Mouse (Mus musculus): ENCODE measurements around the gene Sptssb.
A peak's percentile ranks its signal among the peaks of the same experiment; 100 is the strongest.

The Sptssb gene

DNA sequence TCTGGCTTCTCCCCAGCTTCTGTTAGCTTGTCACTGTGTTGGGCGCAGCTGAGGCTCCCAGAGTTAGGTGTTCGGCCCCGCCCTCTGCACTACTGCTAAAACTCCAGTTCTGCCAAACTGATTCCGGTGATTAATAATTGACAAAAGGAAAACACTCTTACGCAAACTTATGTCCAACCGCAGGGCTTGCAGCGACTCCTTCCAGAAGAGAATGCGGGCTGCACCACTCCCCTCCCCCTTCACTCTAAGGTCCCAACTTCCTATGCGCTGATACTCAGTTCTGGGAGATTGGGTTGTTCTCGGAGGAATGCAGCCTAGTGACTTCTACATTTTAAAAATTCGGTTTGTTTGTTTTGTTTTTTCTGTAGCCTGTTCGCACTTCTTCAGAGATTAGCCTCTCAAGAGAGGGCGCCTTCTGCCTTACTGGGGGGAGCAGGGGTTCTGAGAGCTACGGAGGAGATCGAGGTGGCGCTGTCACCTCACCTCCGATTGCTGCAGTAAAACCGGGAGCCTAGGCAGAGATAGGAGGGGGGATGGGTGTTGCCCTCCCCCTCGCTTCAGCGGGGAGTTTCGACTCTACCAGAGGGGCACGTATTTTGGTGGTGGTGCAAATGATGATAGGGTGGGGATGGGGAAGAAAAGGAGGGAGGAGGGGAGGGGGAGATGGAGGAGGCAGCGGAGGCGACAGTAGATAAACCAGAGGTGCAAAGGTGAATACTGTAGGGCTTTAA is at the start of gene Sptssb:
Gene Sptssb, minus strand, starts transcription at position 83 of the 731 bp plus-strand sequence.
- peak; percentile 40 for DNase-seq

DNA sequence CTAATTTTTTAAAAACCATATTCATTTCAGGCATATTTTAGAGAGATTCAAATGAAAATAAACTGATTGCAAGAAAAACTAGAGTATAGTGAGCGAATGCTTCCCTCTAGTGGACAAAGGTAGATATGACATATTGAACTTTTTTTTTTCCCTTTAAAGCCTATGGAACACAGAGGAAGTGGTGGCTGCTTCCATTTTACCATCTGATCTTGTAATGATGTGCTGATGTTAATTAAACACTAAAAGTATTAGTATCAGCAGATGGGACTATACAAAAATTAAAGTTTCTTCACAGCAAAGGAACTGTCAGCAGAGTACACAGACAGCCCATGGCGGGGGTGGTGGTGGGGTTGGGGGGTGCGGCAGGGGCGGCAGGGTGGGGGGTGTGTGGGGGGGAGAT is 48.3 kb upstream of the Sptssb start:
- no peak for DNase-seq

DNA sequence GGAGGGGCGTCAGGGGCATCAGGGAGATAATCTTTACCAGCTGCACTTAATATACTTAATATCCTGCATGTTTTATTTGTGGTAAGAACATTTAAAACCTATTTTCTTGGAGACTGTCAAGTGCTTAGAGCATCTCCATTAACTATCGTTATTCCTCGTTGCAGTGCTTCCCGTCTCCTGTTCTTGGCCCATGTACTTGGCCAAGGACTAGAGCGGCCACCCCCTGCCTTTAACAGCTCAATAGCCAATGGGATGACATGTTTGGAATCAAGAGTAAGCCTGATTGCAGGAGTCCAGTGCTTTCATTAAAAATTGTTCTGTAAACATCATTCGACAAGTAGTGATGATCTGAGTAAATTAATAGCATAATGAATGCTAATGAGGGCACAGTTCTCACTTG is 47.8 kb upstream of the Sptssb start:
- no peak for DNase-seq

DNA sequence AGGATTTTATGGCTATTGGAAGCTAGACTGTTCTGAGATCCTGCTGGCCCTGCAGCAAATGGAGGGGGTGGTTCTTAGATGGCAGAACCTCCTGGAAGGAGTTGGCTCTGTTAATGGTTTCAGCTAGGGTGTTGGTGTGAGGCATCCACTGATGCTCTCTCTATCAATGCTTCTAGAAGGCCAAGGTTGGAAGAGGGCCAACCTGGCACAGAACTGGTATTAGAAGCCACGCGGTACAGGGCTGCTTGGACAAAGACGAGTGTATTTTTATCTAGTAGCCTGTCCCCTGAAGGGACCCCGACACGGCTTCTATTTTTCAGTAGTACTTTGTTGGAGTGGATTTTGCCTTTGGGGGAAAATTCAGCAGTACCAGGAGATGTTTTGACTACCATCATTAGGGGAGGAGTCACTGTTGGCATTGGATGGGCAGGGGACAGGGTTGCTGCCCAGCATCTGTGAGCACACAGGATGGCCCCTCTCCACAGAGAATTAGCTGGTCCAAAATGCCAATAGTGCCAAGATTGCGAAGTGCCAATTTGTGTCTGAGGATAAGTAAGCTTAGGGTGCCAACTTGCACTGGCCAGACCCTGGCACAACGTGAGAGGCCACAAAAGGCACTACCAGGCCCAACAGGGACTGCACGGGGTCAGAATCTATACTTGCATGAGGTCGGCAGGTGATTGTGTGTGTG is 43.2 kb upstream of the Sptssb start:
- peak; percentile 6 for DNase-seq

DNA sequence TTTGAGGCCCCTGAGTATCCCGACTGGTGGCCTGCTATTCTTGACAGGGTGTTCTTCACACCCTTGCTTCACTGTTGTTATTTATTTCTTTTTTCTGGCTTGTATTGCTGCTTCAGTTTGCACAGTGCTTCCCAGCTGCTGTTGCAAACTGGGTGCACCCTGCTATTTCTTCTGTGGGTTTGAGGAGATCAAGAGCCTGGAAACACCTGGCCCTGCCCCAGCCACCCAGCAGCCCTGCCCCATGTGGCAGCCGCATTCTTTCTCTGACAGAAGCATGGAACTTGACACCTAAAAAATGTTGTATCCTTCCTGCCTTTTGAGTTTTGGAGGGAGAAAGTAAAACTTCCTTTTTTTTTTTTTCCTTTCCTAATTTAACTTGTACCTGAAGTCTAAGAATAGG is 42.6 kb upstream of the Sptssb start:
- no peak for DNase-seq

DNA sequence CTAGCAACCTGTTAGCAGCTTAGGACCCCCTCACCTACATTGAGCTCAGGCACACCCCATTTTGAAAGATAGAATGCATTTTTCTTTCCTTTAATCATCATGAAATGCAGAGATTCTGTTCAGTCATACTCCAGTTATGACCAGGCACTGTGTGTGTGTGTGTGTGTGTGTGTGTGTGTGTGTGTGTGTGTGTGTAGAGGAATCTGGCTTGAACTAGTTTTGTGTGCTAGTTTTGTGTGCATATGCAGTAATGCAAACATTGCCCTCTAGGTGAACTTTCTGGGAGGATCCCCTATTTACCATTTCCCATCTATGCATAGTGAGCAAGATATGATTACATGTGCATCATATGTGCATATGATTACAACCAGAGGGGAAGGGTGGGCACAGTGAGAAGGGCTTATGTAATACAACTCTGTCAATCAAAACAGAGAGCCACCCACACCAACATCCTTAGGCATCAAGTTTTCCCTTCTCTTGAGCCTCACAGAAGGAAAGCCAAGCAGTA is 42.2 kb upstream of the Sptssb start:
- DNase-seq: no peak

DNA sequence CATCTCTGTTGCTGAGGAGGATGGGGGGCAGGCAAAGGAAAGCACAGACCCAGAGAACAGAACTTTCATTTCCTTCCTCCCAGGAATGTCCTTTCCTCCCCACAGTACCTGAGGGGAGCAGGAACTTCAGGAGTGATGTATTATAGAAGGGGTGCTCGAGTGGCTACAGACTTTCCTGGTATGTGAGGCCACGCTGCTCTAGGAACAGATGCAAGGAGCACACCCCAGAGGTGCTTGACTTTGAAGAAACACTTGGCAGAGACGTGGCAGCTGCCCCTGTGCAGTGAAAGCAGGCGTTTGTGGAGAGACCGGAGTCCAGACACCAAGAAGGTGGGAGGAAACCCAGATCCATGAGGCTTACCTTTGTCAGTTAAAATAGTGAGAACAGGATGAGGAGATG is 40.6 kb upstream of the Sptssb start:
- DNase-seq: peak; percentile 13

DNA sequence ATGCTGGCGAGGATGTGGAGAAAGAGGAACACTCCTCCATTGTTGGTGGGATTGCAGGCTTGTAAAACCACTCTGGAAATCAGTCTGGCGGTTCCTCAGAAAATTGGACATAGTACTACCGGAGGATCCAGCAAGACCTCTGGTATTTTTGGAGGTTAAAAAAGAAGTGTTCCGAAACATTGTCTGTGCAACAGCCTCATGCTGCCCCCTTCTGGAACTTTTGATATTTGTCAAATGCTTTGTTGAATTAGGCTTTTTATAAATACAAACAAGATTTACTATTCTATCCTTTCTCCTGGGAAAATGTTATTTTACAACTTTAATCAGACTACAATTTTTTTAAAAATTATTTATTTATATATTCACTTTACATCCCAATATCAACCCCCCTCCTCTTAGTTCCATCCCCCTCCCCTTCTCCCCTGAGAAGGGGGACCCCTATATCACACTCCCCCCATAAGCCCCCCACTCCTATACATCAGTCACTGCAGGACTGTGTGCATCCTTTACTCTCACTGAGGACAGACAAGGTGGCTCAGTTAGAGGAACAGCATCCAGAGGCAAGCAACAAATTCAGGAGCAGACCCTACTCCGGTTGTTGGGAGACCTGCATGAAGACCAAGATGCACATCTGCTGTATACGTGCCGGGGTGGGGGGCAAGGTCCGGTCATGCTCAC is 38.3 kb upstream of the Sptssb start:
- DNase-seq: peak; percentile 61

DNA sequence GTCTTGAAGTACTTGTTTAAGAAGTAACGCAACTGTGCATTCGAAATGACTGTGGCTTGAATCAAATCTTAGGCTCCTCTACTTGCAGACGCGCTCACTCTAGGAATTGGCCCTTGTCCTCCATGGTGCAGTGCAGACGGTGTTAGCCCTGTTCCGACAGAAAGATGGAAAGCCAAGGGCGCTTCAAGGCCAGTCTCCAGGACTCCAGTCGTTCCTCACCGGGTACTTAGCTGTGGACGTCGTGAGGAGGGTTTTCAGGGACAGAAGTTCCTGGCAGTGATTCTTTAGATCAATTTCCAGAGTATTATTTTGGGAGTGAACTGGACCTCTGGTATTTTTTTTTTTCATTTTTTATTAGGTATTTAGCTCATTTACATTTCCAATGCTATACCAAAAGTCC is 35.8 kb upstream of the Sptssb start:
- DNase-seq: no peak

DNA sequence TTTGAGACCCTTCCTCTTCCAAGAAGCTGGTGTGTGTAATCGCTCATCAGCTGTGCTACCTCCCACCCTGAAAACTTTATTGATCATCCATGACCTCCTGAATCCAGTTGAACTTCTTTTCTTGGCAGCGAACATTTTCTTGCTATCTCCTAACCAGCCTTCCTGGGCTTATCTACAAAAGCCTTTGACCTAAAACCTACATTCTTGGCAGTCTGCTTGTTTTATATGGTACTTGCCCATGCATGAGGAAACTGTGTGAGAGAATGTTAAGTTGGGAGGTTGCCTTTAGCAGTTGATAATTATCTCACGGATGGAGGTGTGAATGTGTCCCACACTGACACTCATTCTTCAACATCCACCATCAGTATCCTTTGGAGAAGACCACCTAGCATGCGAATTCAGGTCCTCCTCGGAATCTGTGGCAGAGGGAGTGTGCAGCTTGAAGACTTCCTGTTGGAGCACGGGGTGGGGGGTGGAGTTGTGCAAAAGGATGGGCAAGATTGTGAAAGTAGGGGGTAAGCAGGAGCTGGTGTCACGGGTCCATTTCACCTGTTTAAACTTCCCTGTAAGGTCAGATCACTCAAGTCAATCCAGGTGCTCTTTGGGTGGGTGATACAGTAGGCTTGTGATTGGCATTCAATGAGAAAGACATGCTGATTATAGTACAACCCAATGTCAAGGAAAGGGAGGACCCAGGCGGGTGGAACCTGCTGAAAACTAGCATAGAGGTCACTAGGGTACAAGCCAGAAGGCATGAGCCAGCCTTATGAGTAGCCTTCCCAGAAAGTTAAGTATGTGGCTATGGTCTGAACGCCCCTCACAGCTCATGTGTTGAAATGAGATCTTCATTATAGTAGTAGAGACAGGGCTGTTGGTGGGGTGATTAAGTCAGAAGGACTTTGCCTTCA is 32.7 kb upstream of the Sptssb start:
- DNase-seq: no peak

DNA sequence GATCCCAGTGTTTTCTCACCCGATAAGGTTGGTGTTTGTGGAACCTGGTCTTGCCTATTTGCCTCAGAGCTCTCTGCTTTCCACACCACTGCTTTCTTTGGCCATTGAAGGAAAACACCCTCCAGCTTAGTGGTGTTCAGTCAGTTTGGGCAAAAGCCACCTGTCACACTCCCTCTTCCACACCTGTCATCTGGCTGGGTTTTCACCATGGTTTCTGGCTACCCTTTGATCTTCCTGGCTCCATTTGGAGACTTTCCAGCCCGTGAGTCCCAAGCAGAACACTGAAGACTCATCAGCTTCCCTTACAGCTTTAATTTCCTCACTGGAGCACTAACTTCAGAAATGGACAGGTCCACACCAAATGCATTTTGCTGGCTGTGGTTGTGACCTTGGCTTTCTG is 26.1 kb upstream of the Sptssb start:
- no peak for DNase-seq

DNA sequence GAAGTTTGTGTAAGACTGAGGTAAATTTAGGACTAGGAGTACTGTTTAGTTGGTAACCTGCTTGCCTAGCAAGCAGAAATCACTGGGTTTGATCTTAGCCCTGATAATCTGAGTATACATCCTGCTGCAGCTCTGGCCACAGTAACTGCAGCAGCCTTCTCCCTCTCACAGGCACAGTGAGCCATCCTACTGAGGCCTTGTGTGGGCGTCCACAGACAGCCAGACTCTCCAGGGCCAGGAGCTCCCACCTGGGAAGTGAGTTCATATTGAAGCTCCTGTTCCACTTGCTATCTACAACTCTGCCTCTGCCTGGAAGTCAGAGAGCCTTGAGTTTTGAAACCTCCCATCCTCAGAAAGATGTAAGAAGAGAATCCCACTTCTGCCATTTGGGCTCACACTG is 24.0 kb upstream of the Sptssb start:
- no peak for DNase-seq

DNA sequence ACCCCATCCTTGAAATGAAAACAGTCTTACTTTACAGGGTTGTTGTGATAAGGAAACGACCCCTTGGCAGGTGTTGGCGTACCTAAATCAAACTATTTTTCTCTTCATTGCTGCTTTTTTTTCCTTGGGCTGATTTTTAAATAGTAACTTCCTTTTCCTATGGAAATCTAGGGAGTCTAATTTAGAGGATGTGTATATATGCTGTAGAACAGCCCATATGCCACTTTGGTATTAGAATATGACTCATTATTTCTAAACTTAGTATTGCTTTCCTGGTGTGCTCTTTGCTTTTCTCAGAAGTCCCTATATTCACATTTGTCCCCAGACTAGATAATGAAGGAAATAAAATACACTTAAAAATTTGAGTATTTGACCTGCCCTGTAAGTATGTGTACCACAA is 17.8 kb upstream of the Sptssb start:
- DNase-seq: no peak

DNA sequence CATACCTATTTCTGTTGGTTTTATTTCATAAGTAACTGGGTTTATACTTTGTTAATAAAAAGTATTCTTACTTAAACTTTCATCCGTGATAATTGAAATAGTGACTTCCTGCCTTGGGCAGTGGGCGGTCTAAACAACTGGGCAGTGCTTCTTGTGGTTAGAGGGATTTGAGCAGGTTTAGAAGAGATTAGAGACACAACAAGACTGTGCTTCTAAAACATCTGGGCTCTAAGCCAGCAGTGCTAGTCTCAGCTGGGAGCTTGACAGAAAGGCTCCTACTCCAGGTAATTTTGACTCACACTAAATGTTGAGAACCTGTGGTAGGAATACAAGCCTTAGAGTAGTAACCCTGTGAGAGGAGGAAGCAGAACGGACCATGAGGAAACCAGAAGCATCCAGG is 15.0 kb upstream of the Sptssb start:
- no peak for DNase-seq

DNA sequence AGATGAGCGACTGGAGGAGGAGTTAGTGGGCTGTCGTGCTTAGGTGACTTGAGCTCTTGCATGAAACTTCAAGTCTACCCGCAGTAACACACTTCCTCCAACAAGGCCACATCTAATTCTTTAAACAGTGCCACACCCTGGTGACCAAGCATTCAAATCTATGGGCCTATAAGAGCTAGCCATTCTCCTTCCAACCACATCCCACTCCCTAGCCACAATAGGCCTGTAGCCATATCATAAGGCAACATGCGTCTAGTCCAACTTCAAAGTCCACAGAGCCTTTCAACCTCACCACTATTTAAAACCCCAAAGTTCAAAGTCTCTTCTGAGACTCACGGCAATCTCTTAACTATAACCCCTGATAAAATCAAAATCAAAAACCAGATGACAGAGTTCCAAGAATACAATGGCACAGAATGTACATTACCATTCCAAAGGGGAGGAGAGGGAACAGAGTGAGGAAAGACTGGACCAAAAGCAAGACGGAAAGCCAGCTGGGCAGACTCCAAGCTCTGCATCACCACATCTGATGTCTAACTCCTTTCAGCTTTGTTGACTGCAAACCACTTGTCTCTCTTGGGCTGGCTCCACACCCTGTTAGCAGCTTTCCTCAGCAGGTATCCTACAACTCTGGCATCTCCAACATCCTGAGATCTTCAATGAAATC is 13.1 kb upstream of the Sptssb start:
- DNase-seq: no peak

DNA sequence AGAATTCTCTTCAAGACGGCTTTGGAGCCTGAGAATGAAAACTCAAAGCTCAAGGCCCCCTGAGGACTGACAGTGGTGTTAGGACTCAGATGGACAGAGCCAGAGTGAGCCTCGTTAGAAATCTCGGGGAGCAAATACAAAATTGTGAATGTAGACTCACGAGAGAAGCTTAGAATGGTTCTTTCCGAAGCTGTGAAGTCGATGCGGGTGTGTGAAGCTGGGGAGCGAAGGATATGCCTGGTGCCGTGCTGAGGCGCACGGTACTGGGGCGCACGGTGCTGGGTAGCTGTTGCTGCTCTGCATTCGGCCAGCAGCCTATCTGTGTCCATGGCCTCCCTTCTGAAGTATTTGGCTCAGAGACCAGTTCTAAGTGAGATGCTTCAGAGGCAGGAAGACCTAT is 11.4 kb upstream of the Sptssb start:
- DNase-seq: no peak

DNA sequence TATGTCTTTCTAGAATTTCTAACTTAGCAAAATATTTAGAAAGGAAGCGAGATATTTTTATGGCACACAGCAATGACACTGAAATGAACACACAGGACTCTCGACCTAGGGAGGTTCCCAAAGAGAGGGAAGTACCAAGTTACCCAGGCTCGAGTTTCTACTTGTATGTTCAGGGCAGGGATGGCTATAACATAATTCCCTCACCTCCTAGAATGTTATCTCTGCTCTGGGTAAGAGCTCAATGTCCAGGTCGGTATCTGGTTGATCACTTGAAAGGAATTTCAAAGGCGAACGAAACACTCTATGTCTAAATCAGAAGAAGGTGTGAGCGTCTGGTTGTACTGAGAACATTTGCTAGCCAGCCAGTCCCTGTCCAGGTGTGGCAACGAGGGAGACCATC is 10.0 kb upstream of the Sptssb start:
- DNase-seq: no peak

DNA sequence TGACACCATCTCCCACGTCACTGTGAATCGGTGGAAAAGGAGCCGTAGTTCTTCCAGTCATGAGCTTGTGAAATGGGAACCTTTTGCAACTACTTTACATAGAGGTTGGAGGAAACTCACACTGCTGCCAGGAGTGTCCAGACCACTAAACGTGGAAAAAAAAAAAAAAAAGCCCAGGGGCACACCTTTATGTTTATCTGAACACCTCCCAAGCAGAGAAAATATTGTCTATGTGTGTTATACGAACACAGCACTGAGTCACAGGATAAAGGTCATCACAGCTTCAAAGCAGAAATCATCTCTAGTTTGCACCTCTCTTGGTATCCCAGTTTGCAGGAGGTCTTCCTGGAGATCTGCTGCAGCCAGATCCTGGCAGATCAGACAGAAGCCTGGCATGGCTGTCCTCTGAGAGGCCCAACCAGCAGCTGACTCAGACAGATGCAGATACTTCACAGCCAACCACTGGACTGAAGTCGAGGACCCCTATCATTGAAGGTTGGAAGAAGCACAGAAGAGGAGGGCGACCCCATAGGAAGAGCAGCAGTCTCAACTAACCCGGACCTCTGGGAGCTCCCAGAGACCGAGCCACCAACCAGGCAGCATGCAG is 2.2 kb upstream of the Sptssb start:
- no peak for DNase-seq

DNA sequence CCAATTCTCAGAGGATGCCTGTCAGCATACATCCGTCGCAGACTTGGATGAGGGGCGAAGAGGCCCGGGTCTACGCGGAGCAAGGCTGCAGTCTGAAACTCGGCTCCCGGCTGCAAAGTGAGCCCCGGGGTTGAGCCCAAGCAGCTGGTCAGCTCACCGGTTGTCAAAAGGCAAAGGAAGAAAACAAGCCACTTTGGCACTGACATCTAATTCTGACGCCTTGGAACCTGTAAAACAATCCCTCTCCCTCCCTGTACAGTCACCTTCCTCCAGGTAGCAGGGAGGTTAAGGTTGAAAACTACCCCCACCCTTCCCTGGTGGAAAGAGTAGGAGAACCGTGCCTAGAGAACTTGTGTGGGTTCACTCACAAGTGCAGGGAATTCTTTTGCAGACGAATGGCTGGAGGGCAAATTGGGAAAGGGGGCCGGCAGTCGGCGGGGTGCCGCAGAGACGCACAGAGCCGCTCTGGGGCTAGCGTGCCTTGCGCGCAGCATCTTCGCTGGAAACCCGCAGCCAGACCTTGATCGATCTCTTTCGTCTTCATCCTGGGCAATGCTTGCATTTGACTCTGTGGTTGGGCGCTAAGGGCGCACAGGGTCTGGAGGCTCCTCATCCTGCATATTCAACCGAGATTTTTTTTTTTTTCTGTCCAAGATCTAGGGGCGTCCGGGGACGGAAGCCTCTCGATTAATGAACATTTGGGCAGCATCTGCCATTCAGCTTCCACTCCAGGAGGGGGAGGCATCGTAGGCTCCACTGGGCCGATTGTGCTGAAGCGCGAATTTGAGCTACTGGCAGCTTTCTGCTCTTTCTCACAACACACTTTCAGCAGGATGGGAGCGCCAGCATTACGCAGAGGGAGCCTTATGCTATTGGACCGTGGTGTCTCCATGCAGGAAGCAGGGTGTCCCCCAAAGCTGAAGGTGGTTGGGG is 1.1 kb upstream of the Sptssb start:
- DNase-seq: peak; percentile 27

DNA sequence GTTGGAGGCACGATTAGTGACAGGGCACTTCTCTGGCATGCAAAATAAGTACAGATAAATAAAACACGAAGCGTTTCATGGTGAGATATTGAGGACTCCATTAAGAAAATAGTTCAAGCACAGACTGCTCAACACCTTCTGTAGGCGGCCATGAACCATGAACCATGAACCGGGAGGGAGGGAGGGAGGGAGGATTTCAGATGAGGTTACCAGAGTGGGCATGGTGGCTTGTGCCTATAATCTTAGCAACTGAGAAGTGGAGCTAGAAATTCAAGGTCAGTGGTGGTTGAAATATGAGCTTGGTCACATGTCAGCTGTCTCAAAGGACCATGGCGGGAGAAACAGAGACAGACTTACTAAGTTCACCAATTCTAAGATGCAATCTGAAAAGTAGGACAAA is 20.3 kb downstream of the Sptssb start:
- no peak for DNase-seq

DNA sequence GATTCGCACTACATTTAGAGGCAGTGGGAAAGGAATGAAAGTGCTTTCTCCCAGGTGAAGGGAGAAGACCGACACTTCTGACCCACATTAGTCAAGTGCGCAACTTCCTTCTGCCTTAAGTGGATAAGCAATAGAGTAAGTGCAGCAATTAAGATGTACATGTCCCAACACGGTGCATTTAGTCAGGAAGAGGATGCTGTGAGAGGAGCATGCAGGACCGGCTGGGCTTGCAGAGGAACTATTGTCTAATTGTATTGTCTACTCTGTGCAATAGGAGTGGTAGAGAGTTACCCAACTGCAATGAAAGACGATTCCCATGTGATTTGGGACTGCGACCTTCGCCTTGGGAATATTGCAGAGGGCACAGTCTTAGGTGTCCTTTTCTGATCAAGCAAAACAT is 30.2 kb downstream of the Sptssb start:
- no peak for DNase-seq

Measured in lung, postnatal 10 days (tissue).